Mouse (Mus musculus) layer of hippocampus, adult 8-10 months (tissue): ENCODE results near the gene Gm527. TPM values are rescaled to one million over a fixed set of nuclear protein-coding genes. Genes with fewer than 3 reads are reported as not detected.

Experiments
- total RNA-seq, 4 experiments: library from RNA; stranded (reverse); gene quantifications; 2 replicates each; pipeline ENCODE4 v1.2.4; 2022

Gene Gm527
- total RNA-seq, 4 experiments from 2014 or later, result 9.4 to 19.4 (median 13.2) TPM

Other genes with a start within 250 kb of the Gm527 start
- 10 to 100 TPM; 20.0 to 24.8 (median 22.9) TPM for gene Klhl28, start 47.6 kb downstream of the Gm527 start, total RNA-seq
- 10 to 100 TPM; 45.9 to 58.8 (median 52.1) TPM for gene Togaram1, start 47.9 kb downstream of the Gm527 start, total RNA-seq
- gene Prpf39, start 118.4 kb downstream of the Gm527 start, total RNA-seq, result 10 to 100 TPM; 39.2 to 56.3 (median 48.3) TPM
- 100 to 1,000 TPM; 137 to 180 (median 153) TPM for gene Fkbp3, start 156.1 kb downstream of the Gm527 start, total RNA-seq
- 10 to 100 TPM; 11.2 to 16.1 (median 14.8) TPM for gene Fancm, start 157.7 kb downstream of the Gm527 start, total RNA-seq